Comparison of ENCODE assay signal across 18 mouse cellular contexts in the genomic region with DNA sequence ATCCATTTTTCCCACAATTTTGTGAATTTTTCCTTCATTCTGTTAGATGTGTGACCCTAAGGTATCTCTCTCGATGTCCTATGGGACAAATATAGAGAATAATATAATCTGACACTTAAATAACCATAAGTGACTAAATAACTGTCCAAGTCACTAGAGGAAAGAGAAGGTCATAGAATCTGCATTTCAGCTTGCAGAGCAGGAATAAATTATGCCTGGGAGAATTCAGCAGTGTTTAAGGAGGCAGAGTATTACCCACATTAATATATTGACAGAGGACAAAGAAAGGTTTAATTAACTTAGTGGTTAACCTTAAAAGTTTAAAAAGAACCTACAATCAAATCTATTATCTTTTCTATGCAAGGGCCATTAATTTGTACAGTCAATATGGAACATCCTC.
A peak's percentile ranks its signal among the peaks of the same experiment; 100 is the strongest.
DNase-seq lines count a peak whose midpoint lies in the region; ATAC-seq lines count a peak whose summit lies in the region.
"Had no signal": no experiment of that assay in that cellular context is flagged by ENCODE, and none has a peak within 500 bp of the region (broad histone marks: within the 10 kb centered on the region; RNA-seq: fewer than 3 reads in every experiment).

No protein-coding gene starts in this region.

- no peak overlapping the region for H3K27ac ChIP-seq in midbrain, embryonic 11.5 days (ENCODE audit: low read depth, low read length)
- H3K27ac ChIP-seq in midbrain, embryonic 14.5 days (replicated peaks; ENCODE audit: low read depth, low read length), result no peak overlapping the region
- no peak overlapping the region for H3K27ac ChIP-seq in neural tube, embryonic 12.5 days
- H3K27ac ChIP-seq in neural tube, embryonic 15.5 days (replicated peaks), result no peak overlapping the region
- H3K27ac ChIP-seq: embryonic facial prominence, embryonic 10.5 days; embryonic facial prominence, embryonic 12.5 days; forebrain, embryonic 13.5 days; forebrain, embryonic 15.5 days had no signal

- WGBS in midbrain, embryonic 11.5 days, result 92% methylated on average over 1 of the region's 1 CpGs
- WGBS in midbrain, embryonic 14.5 days, result 83% methylated on average over 1 of the region's 1 CpGs
- WGBS in neural tube, embryonic 12.5 days, result 67% methylated on average over 1 of the region's 1 CpGs
- WGBS in neural tube, embryonic 15.5 days, result 76% methylated on average over 1 of the region's 1 CpGs

- DNase-seq in midbrain, embryonic 11.5 days (ENCODE audit: low spot score, missing footprints), result no peak
- no peak for DNase-seq in midbrain, embryonic 14.5 days
- DNase-seq: adrenal gland, adult 2 months; adrenal gland, postnatal 10 days; adrenal gland, postnatal 25 days; cerebellum, adult 11-12 months; cerebellum, adult 2 months; cerebellum, adult 9-10 months; cerebellum, postnatal 10 days; cerebellum, postnatal 25 days; forebrain, postnatal 0 days had no signal

- no peaks in the 10 kb centered on the region for H3K27me3 ChIP-seq in midbrain, embryonic 11.5 days (ENCODE audit: control insufficient read depth, insufficient read depth, low read length)
- H3K27me3 ChIP-seq in midbrain, embryonic 14.5 days (ENCODE audit: control insufficient read depth, insufficient read depth, low read length), result no peaks in the 10 kb centered on the region
- H3K27me3 ChIP-seq in neural tube, embryonic 12.5 days (replicated peaks), result no peaks in the 10 kb centered on the region
- no peaks in the 10 kb centered on the region for H3K27me3 ChIP-seq in neural tube, embryonic 15.5 days (replicated peaks)
- H3K27me3 ChIP-seq: embryonic facial prominence, embryonic 12.5 days; forebrain, embryonic 13.5 days; forebrain, embryonic 15.5 days had no signal

- H3K9me3 ChIP-seq in midbrain, embryonic 11.5 days (ENCODE audit: control insufficient read depth, low read length), result no peaks in the 10 kb centered on the region
- no peaks in the 10 kb centered on the region for H3K9me3 ChIP-seq in midbrain, embryonic 14.5 days (ENCODE audit: control insufficient read depth, low read length)
- no peaks in the 10 kb centered on the region for H3K9me3 ChIP-seq in neural tube, embryonic 12.5 days
- no peaks in the 10 kb centered on the region for H3K9me3 ChIP-seq in neural tube, embryonic 15.5 days (replicated peaks)
- H3K9me3 ChIP-seq: embryonic facial prominence, embryonic 10.5 days; embryonic facial prominence, embryonic 12.5 days; forebrain, embryonic 13.5 days; forebrain, embryonic 15.5 days had no signal

- no peak overlapping the region for H3K9ac ChIP-seq in midbrain, embryonic 11.5 days (ENCODE audit: low read length)
- no peak overlapping the region for H3K9ac ChIP-seq in midbrain, embryonic 14.5 days (replicated peaks; ENCODE audit: low read length)
- no peak overlapping the region for H3K9ac ChIP-seq in neural tube, embryonic 12.5 days
- H3K9ac ChIP-seq in neural tube, embryonic 15.5 days (replicated peaks), result no peak overlapping the region
- H3K9ac ChIP-seq: embryonic facial prominence, embryonic 12.5 days; forebrain, embryonic 13.5 days; forebrain, embryonic 15.5 days; forebrain, postnatal 0 days had no signal

- H3K36me3 ChIP-seq in midbrain, embryonic 11.5 days (ENCODE audit: control insufficient read depth, insufficient read depth, low read length), result no peaks in the 10 kb centered on the region
- no peaks in the 10 kb centered on the region for H3K36me3 ChIP-seq in midbrain, embryonic 14.5 days (ENCODE audit: control insufficient read depth, insufficient read depth, low read length)
- H3K36me3 ChIP-seq in neural tube, embryonic 12.5 days, result no peaks in the 10 kb centered on the region
- no peaks in the 10 kb centered on the region for H3K36me3 ChIP-seq in neural tube, embryonic 15.5 days
- H3K36me3 ChIP-seq: embryonic facial prominence, embryonic 10.5 days; embryonic facial prominence, embryonic 12.5 days; forebrain, embryonic 15.5 days had no signal

- no peak overlapping the region for H3K4me3 ChIP-seq in midbrain, embryonic 11.5 days (ENCODE audit: low read depth, low read length)
- H3K4me3 ChIP-seq in midbrain, embryonic 14.5 days (replicated peaks; ENCODE audit: low read depth, low read length), result no peak overlapping the region
- H3K4me3 ChIP-seq in neural tube, embryonic 12.5 days, result no peak overlapping the region
- no peak overlapping the region for H3K4me3 ChIP-seq in neural tube, embryonic 15.5 days (replicated peaks)
- H3K4me3 ChIP-seq: embryonic facial prominence, embryonic 10.5 days; embryonic facial prominence, embryonic 12.5 days; forebrain, embryonic 13.5 days; forebrain, embryonic 15.5 days had no signal

- no peak overlapping the region for H3K4me2 ChIP-seq in midbrain, embryonic 11.5 days
- H3K4me2 ChIP-seq in midbrain, embryonic 14.5 days (ENCODE audit: low read length), result no peak overlapping the region
- no peak overlapping the region for H3K4me2 ChIP-seq in neural tube, embryonic 12.5 days (replicated peaks)
- H3K4me2 ChIP-seq in neural tube, embryonic 15.5 days, result no peak overlapping the region
- H3K4me2 ChIP-seq: embryonic facial prominence, embryonic 12.5 days; forebrain, embryonic 13.5 days; forebrain, embryonic 15.5 days had no signal

- no peaks in the 10 kb centered on the region for H3K4me1 ChIP-seq in midbrain, embryonic 11.5 days (ENCODE audit: control insufficient read depth, insufficient read depth, low read length)
- H3K4me1 ChIP-seq in midbrain, embryonic 14.5 days (ENCODE audit: control insufficient read depth, insufficient read depth, low read length), result no peaks in the 10 kb centered on the region
- H3K4me1 ChIP-seq in neural tube, embryonic 12.5 days, result no peaks in the 10 kb centered on the region
- no peaks in the 10 kb centered on the region for H3K4me1 ChIP-seq in neural tube, embryonic 15.5 days
- H3K4me1 ChIP-seq: embryonic facial prominence, embryonic 10.5 days; embryonic facial prominence, embryonic 12.5 days; forebrain, embryonic 13.5 days; forebrain, embryonic 15.5 days had no signal

- peak; percentile 38; the same call in 1 of the 2 replicates for ATAC-seq in midbrain, embryonic 11.5 days (ENCODE audit: low FRiP score)
- ATAC-seq in midbrain, embryonic 14.5 days (ENCODE audit: low FRiP score, low TSS enrichment), result no peak
- ATAC-seq in neural tube, embryonic 12.5 days (ENCODE audit: low FRiP score, low read depth), result 0 out of 2 replicates have a peak, but pooled peaks have one; percentile 58
- ATAC-seq in neural tube, embryonic 15.5 days (ENCODE audit: low FRiP score), result no peak
- no peak for ATAC-seq in megakaryocyte, adult 5-6 weeks (ENCODE audit: poor library complexity, severe bottlenecking)
- ATAC-seq: forebrain, embryonic 13.5 days; forebrain, embryonic 15.5 days; forebrain, postnatal 0 days had no signal

Comparison
In these comparisons a context has a peak if more than half of its experiments do, and no peak if none do; other contexts are left out.
1. ATAC-seq: peak in midbrain, embryonic 11.5 days (single experiment) and neural tube, embryonic 12.5 days (single experiment); none in midbrain, embryonic 14.5 days (single experiment), neural tube, embryonic 15.5 days (single experiment) and megakaryocyte, adult 5-6 weeks (single experiment).